Mouse (Mus musculus) heart, embryonic 14.5 days (tissue): ENCODE data around the gene Klhdc3. TPM values are rescaled to one million over a fixed set of nuclear protein-coding genes. Genes with fewer than 3 reads are reported as not detected.

Experiments
- ATAC-seq: fragments of 200-750 bp; cut with Nextera tagmentation; 2 replicates; pipeline ENCODE4 v1.8.0; 2017; ENCODE audit warnings: low read depth, moderate TSS enrichment; ENCODE audit not compliant: insufficient number of reproducible peaks, insufficient read depth, low FRiP score
- H3K27ac ChIP-seq, 2 experiments: fragments of 200-500 bp in 1 of 2; fragments of 300-500 bp in 1 of 2; sonication (generic) in 1 of 2; replicated peaks in 1 of 2; 2 replicates each; pipeline ENCODE4 v1.5.1; 2012 to 2014; ENCODE audit warnings: low read depth in 2 of 2, low read length in 2 of 2, control low read depth in 1 of 2, mild to moderate bottlenecking in 1 of 2, mixed read lengths in 1 of 2; ENCODE audit not compliant: control insufficient read depth in 1 of 2, insufficient read depth in 1 of 2
- H3K27me3 ChIP-seq: fragments of 300-500 bp; sonication (generic); 2 replicates; pipeline ENCODE4 v1.6.1; 2014; ENCODE audit warnings: mild to moderate bottlenecking, low read length, control low read depth; ENCODE audit not compliant: control insufficient read depth, insufficient read depth
- H3K36me3 ChIP-seq: fragments of 300-500 bp; sonication (generic); 2 replicates; pipeline ENCODE4 v1.6.1; 2014; ENCODE audit warnings: mild to moderate bottlenecking, control low read depth, low read length, mixed read lengths; ENCODE audit not compliant: control insufficient read depth, insufficient read depth
- H3K4me1 ChIP-seq, 2 experiments: fragments of 200-500 bp in 1 of 2; fragments of 300-500 bp in 1 of 2; sonication (generic) in 1 of 2; 2 replicates each; pipeline ENCODE4 v1.6.1; 2012 to 2014; ENCODE audit warnings: low read length in 2 of 2, control low read depth in 1 of 2, mixed read lengths in 1 of 2; ENCODE audit not compliant: control insufficient read depth in 2 of 2, insufficient read depth in 2 of 2
- H3K4me2 ChIP-seq: fragments of 300-500 bp; sonication (generic); 2 replicates; pipeline ENCODE4 v1.6.1; 2014; ENCODE audit warnings: mild to moderate bottlenecking, low read length
- H3K4me3 ChIP-seq, 2 experiments: fragments of 200-500 bp in 1 of 2; fragments of 300-500 bp in 1 of 2; sonication (generic) in 1 of 2; 2 replicates each; pipeline ENCODE4 v1.5.1; 2012 to 2014; ENCODE audit warnings: low read length in 2 of 2, mild to moderate bottlenecking in 2 of 2, control low read depth in 1 of 2, low read depth in 1 of 2, moderate library complexity in 1 of 2; ENCODE audit not compliant: control insufficient read depth in 1 of 2, insufficient read depth in 1 of 2
- H3K9ac ChIP-seq: fragments of 300-500 bp; sonication (generic); 2 replicates; pipeline ENCODE4 v1.6.1; 2014; ENCODE audit warnings: mild to moderate bottlenecking, low read length
- H3K9me3 ChIP-seq: fragments of 300-500 bp; sonication (generic); 2 replicates; pipeline ENCODE4 v1.6.1; 2016; ENCODE audit warnings: low read length, control low read depth; ENCODE audit not compliant: control insufficient read depth
- WGBS: fragments of 180-500 bp; shearing (Covaris S2); extraction: QIAGEN DNeasy Blood & Tissue Kit; methylation state at CpG from one replicate; pipeline ENCODE4 v1.1.7; 2014; 5-methylcytosine and 5-hydroxymethylcytosine counted together
- polyA plus RNA-seq: library from polyadenylated mRNA; unstranded; fragments of >200 nt; fragmentation: Nextera tagmentation; extraction: Ambion mirVana; gene quantifications from 2 replicates; pipeline ENCODE4 v1.2.1, GENCODE M21; 2014

The Klhdc3 gene
- polyA plus RNA-seq, 1 experiment from 2014 or later: 145 TPM

- no peak overlapping the region for H3K27ac ChIP-seq
- H3K9ac ChIP-seq: no peak overlapping the region
- H3K27me3 ChIP-seq: no peaks in the 10 kb centered on the region
- ATAC-seq: no peak
- H3K9me3 ChIP-seq: no peaks in the 10 kb centered on the region
- H3K4me2 ChIP-seq: no peak overlapping the region
- peaks cover 10 to 17% of the 10 kb centered on the region in 2 experiments for H3K4me1 ChIP-seq
- WGBS: 79% methylated on average over 5 of the region's 5 CpGs
- H3K4me3 ChIP-seq: no peak overlapping the region
- H3K36me3 ChIP-seq: peaks cover 28% of the 10 kb centered on the region
Measured at GRCm38 (mm10) chr17:46699245-46699644, 18.5 kb upstream of the Klhdc3 start.

- Histone ChIP-seq H3K27me3 (no peaks in the 10 kb centered on the region), H3K36me3 (peaks cover 28% of the 10 kb centered on the region), H3K4me1 (peaks cover 6 to 10% of the 10 kb centered on the region in 2 experiments), H3K9ac (no peak overlapping the region), H3K9me3 (no peaks in the 10 kb centered on the region), H3K27ac (no peak overlapping the region), H3K4me3 (no peak overlapping the region), H3K4me2 (no peak overlapping the region)
- 0 out of 2 replicates have a peak, but pooled peaks have one; percentile 16 for ATAC-seq
- WGBS: 81% methylated on average over 6 of the region's 6 CpGs
Measured at GRCm38 (mm10) chr17:46698515-46698914, 17.8 kb upstream of the Klhdc3 start.

- ATAC-seq: no peak
- Histone ChIP-seq H3K27ac (no peak overlapping the region), H3K4me2 (no peak overlapping the region), H3K9ac (no peak overlapping the region), H3K27me3 (no peaks in the 10 kb centered on the region), H3K4me1 (no peaks in the 10 kb centered on the region), H3K4me3 (no peak overlapping the region), H3K9me3 (no peaks in the 10 kb centered on the region), H3K36me3 (peaks cover 36% of the 10 kb centered on the region)
- 83% methylated on average over 1 of the region's 1 CpGs for whole genome bisulfite sequencing
Measured at GRCm38 (mm10) chr17:46694517-46695063, 13.9 kb upstream of the Klhdc3 start.

- ATAC-seq: no peak
- WGBS: 90% methylated on average over 2 of the region's 2 CpGs
- Histone ChIP-seq H3K9ac (no peak overlapping the region), H3K36me3 (peaks cover 36% of the 10 kb centered on the region), H3K4me1 (no peaks in the 10 kb centered on the region), H3K9me3 (no peaks in the 10 kb centered on the region), H3K4me3 (no peak overlapping the region), H3K4me2 (no peak overlapping the region), H3K27me3 (no peaks in the 10 kb centered on the region), H3K27ac (no peak overlapping the region)
Measured at GRCm38 (mm10) chr17:46691390-46691789, 10.7 kb upstream of the Klhdc3 start.

- no peaks in the 10 kb centered on the region for H3K4me1 ChIP-seq
- no peak overlapping the region for H3K4me3 ChIP-seq
- H3K4me2 ChIP-seq: no peak overlapping the region
- no peak for ATAC-seq
- H3K9ac ChIP-seq: no peak overlapping the region
- peaks cover 43% of the 10 kb centered on the region for H3K36me3 ChIP-seq
- 71% methylated on average over 12 of the region's 12 CpGs for WGBS
- H3K27me3 ChIP-seq: no peaks in the 10 kb centered on the region
- H3K27ac ChIP-seq: no peak overlapping the region
- no peaks in the 10 kb centered on the region for H3K9me3 ChIP-seq
Measured at GRCm38 (mm10) chr17:46690665-46691064, 10.0 kb upstream of the Klhdc3 start.

- H3K4me2 ChIP-seq: no peak overlapping the region
- H3K9ac ChIP-seq: no peak overlapping the region
- no peak overlapping the region for H3K4me3 ChIP-seq
- H3K27me3 ChIP-seq: no peaks in the 10 kb centered on the region
- peaks cover 3 to 12% of the 10 kb centered on the region in 2 experiments; a peak in 3 of 4 replicates for H3K4me1 ChIP-seq
- no peaks in the 10 kb centered on the region for H3K9me3 ChIP-seq
- no peak for ATAC-seq
- H3K36me3 ChIP-seq: peaks cover 60% of the 10 kb centered on the region
- no peak overlapping the region for H3K27ac ChIP-seq
- WGBS: 90% methylated on average over 6 of the region's 6 CpGs
Measured at GRCm38 (mm10) chr17:46685913-46686312, 5.2 kb upstream of the Klhdc3 start.

GRCm38 (mm10) chr17:46682654-46683389, 2.1 kb upstream of the Klhdc3 start:
- peaks cover 58% of the 10 kb centered on the region for H3K36me3 ChIP-seq

More at GRCm38 (mm10) chr17:46682654-46683389, 2.1 kb upstream of the Klhdc3 start:
- Histone ChIP-seq H3K27ac (no peak overlapping the region), H3K9ac (no peak overlapping the region), H3K27me3 (no peaks in the 10 kb centered on the region), H3K4me2 (no peak overlapping the region), H3K9me3 (no peaks in the 10 kb centered on the region), H3K4me1 (peaks cover 14 to 31% of the 10 kb centered on the region in 2 experiments), H3K4me3 (no peak overlapping the region)
- no peak for ATAC-seq
- 88% methylated on average over 16 of the region's 16 CpGs for WGBS
